Mouse (Mus musculus): Measurements from ENCODE around the gene Tomm7. TPM values are rescaled to one million over a fixed set of nuclear protein-coding genes. Genes with fewer than 3 reads are reported as not detected.
"Not testable (repeated sequence)": the region's sequence is repeated elsewhere in the genome, so short reads cannot be mapped to it uniquely, and the experiment has no call there.

Gene Tomm7
- total and polyA plus RNA-seq, 3 experiments: 52.1 to 110 (median 105) TPM

DNA sequence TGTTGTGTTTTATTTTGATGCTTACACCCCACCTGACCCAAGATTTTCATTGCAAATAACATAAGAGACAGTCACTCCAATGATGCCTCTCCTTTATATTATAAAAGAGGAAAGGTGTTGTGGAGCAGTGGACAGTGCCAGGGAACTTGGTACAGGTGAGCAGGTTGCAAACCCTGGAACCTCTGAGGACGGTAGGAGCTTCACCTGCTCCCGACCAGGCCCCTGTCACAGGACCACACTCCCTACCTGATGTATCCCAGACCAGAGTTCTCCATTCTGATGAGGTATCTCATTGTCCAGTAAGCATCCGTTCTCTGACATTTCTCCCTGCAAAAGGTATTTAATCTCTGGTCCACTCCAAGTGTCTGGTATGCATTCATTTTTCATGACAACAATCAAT is 14.0 kb upstream of the Tomm7 start:
- Histone ChIP-seq H3K27me3 (ENCODE audit: control insufficient read depth, insufficient read depth, low read length) (no peaks in the 10 kb centered on the region), H3K4me1 (ENCODE audit: control insufficient read depth, insufficient read depth, low read length) (peaks cover 5% of the 10 kb centered on the region; the same call in 1 of the 2 replicates), H3K36me3 (ENCODE audit: control insufficient read depth, insufficient read depth, low read length) (no peaks in the 10 kb centered on the region), H3K4me3 (no peak overlapping the region), H3K79me2 (replicated peaks; ENCODE audit: control insufficient read depth, insufficient read depth, low read length) (no peaks in the 10 kb centered on the region), H3K27ac (no peak overlapping the region), H3K9ac (ENCODE audit: low read depth, low read length) (no peak overlapping the region)
- no peak for DNase-seq
- WGBS: 83% methylated on average over 3 of the region's 3 CpGs
- TF ChIP-seq EP300 (IDR thresholded peaks at IDR 0.05; ENCODE audit: insufficient read depth, low read depth, low read length) (no peak), CTCF (IDR thresholded peaks at IDR 0.05) (no peak), POLR2A (IDR thresholded peaks at IDR 0.05; ENCODE audit: insufficient read depth, low read depth, low read length) (no peak)
- intact Hi-C loops (cut with DNase I): no loop called here

DNA sequence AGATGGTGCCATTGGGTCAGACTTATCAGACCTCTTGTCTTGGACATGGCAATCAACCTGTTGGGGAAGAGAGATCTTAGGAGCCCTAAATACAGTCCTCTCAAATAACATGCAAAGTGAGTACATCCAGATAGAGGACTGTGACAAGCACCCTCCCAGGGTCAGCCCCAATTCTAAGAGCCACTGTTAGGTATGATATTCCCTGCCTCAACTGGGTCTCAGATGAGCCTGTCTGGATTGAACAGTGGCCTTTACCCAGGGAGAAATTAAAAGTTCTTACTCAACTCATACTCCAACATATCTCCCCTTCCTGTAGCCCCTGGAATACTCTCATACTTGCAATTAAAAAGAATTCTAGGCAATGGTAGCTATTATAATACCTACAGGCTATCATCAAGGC is 13.2 kb upstream of the Tomm7 start:
- H3K27ac ChIP-seq: no peak overlapping the region
- H3K9ac ChIP-seq (ENCODE audit: low read depth, low read length): no peak overlapping the region
- no peaks in the 10 kb centered on the region for H3K36me3 ChIP-seq (ENCODE audit: control insufficient read depth, insufficient read depth, low read length)
- H3K27me3 ChIP-seq (ENCODE audit: control insufficient read depth, insufficient read depth, low read length): no peaks in the 10 kb centered on the region
- no peak for TF ChIP-seq POLR2A (IDR thresholded peaks at IDR 0.05; ENCODE audit: insufficient read depth, low read depth, low read length)
- no peak for TF ChIP-seq EP300 (IDR thresholded peaks at IDR 0.05; ENCODE audit: insufficient read depth, low read depth, low read length)
- no peak for DNase-seq
- H3K4me1 ChIP-seq (ENCODE audit: control insufficient read depth, insufficient read depth, low read length): peaks cover 5% of the 10 kb centered on the region; the same call in 1 of the 2 replicates
- intact Hi-C loops (cut with DNase I): no loop called here
- no peaks in the 10 kb centered on the region for H3K79me2 ChIP-seq (replicated peaks; ENCODE audit: control insufficient read depth, insufficient read depth, low read length)
- H3K4me3 ChIP-seq: no peak overlapping the region

DNA sequence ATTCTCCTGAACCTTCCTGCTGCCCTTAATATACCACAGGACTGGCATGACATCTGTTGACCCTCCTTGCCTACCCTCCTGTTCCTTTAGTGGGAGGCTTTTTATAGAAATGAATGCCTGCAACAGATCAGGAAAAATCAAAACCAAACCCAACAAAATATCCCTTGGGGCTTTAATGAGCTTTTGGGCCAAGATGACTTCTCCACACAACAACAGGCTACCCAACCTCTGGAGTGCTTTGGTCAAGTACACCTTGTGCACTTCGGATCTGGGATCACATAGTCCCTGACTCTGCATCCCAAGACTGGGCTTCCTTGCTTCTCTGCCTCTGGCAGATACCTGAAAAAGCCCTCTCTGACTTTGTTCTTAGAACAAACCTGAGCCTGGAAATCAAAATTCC is 12.2 kb upstream of the Tomm7 start:
- no peaks in the 10 kb centered on the region for H3K36me3 ChIP-seq (ENCODE audit: control insufficient read depth, insufficient read depth, low read length)
- intact Hi-C loops (cut with DNase I): no loop called here

DNA sequence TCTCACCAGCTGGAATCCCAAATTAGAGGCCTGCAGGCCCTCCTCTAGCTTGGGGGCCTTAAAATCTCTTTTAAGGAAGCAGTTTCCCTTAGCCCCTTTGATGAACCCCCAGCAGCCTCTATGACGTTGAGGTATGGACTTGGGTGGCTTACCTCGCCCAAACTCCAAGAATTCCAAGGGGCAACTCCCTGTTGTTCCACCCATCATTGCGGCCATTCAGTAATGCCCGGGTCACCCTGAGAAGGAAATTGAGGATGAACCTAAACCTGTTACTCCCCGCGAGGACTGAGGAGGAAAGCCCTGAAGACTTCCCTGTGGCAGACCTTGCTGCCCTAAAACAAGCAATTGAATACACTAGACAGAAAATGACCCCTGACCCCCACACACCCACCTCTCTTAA is 11.5 kb upstream of the Tomm7 start:
- Histone ChIP-seq H3K36me3 (ENCODE audit: control insufficient read depth, insufficient read depth, low read length) (no peaks in the 10 kb centered on the region), H3K27ac (no peak overlapping the region), H3K9ac (ENCODE audit: low read depth, low read length) (no peak overlapping the region), H3K4me1 (ENCODE audit: control insufficient read depth, insufficient read depth, low read length) (no peaks in the 10 kb centered on the region), H3K79me2 (replicated peaks; ENCODE audit: control insufficient read depth, insufficient read depth, low read length) (no peaks in the 10 kb centered on the region), H3K4me3 (no peak overlapping the region), H3K27me3 (ENCODE audit: control insufficient read depth, insufficient read depth, low read length) (no peaks in the 10 kb centered on the region)
- DNase-seq: no peak
- 89% methylated on average over 6 of the region's 6 CpGs for WGBS
- TF ChIP-seq POLR2A (IDR thresholded peaks at IDR 0.05; ENCODE audit: insufficient read depth, low read depth, low read length): no peak
- intact Hi-C loops (cut with DNase I): no loop called here

More for the DNA sequence above, 12.2 kb upstream of the Tomm7 start:
- Histone ChIP-seq H3K79me2 (replicated peaks; ENCODE audit: control insufficient read depth, insufficient read depth, low read length) (no peaks in the 10 kb centered on the region), H3K27ac (no peak overlapping the region), H3K4me1 (ENCODE audit: control insufficient read depth, insufficient read depth, low read length) (no peaks in the 10 kb centered on the region), H3K27me3 (ENCODE audit: control insufficient read depth, insufficient read depth, low read length) (no peaks in the 10 kb centered on the region), H3K9ac (ENCODE audit: low read depth, low read length) (no peak overlapping the region), H3K4me3 (no peak overlapping the region)
- no peak for DNase-seq
- no peak for TF ChIP-seq POLR2A (IDR thresholded peaks at IDR 0.05; ENCODE audit: insufficient read depth, low read depth, low read length)
- no peak for TF ChIP-seq EP300 (IDR thresholded peaks at IDR 0.05; ENCODE audit: insufficient read depth, low read depth, low read length)
- TF ChIP-seq CTCF (IDR thresholded peaks at IDR 0.05): no peak
- 85% methylated on average over 1 of the region's 1 CpGs for WGBS

DNA sequence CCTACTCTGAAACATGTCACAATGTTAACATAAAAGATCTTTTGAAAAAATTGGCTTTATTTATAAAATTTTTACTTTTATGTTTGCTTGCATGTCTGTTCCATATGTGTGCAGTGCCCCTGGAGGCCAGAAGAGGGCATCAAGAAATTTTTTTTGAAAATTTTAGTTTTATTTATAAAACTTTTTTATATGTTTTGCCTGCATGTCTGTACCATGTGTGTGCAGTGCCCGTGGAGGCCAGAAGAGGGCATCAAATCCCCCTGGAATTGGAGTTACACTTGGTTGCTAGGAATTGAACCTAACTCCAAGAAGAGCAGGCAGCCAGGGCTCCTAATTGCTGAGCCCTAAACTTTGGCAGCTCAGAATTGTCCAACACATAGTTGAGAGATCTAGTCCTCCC is 9.0 kb upstream of the Tomm7 start:
- H3K4me1 ChIP-seq (ENCODE audit: control insufficient read depth, insufficient read depth, low read length); DNase-seq; H3K4me3 ChIP-seq; H3K36me3 ChIP-seq (ENCODE audit: control insufficient read depth, insufficient read depth, low read length); H3K79me2 ChIP-seq (replicated peaks; ENCODE audit: control insufficient read depth, insufficient read depth, low read length); H3K27ac ChIP-seq; H3K27me3 ChIP-seq (ENCODE audit: control insufficient read depth, insufficient read depth, low read length); H3K9ac ChIP-seq (ENCODE audit: low read depth, low read length): not testable (repeated sequence)
- intact Hi-C loops (cut with DNase I): loop anchor here (5.0 kb wide), 2 partner anchors 39 to 309 kb away; partner anchors contain the start of gene Nupl2
- 92% methylated on average over 1 of the region's 1 CpGs for WGBS
- TF ChIP-seq CTCF (IDR thresholded peaks at IDR 0.05): peak; percentile 60

DNA sequence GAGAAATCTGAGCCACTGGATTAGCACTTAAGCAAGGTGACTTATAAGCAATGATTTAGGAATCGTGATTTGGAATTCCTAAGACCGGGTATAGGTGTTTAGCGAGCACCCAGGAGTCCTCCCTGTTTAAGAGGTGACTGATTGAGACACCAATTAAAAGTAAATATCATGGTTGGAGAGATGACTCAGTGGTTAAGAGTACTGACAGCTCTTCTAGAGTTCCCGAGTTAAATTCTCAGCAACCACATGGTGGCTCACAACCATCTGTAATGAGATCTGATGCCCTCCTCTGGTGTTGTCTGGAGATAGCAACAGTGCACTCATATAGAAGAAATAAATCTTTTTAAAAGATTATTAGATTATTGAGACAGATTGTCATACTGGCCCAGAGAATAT is 7.2 kb upstream of the Tomm7 start:
- H3K27ac ChIP-seq: peak overlapping the region; percentile 78
- peak overlapping the region; percentile 71 for H3K9ac ChIP-seq (ENCODE audit: low read depth, low read length)
- 2% methylated on average over 4 of the region's 4 CpGs for WGBS
- H3K79me2 ChIP-seq (replicated peaks; ENCODE audit: control insufficient read depth, insufficient read depth, low read length); H3K36me3 ChIP-seq (ENCODE audit: control insufficient read depth, insufficient read depth, low read length); H3K4me1 ChIP-seq (ENCODE audit: control insufficient read depth, insufficient read depth, low read length); DNase-seq; H3K27me3 ChIP-seq (ENCODE audit: control insufficient read depth, insufficient read depth, low read length): not testable (repeated sequence)
- H3K4me3 ChIP-seq: peak overlapping the region; percentile 57
- intact Hi-C loops (cut with DNase I): loop anchor here (2.0 to 5.0 kb wide), 3 partner anchors 41 to 311 kb away; partner anchors contain the start of gene Nupl2
- TF ChIP-seq CTCF (IDR thresholded peaks at IDR 0.05): peak; percentile 52

Measured in heart, adult 2 months (tissue).